8 mouse cellular contexts compared by ENCODE assay signal in the genomic region with DNA sequence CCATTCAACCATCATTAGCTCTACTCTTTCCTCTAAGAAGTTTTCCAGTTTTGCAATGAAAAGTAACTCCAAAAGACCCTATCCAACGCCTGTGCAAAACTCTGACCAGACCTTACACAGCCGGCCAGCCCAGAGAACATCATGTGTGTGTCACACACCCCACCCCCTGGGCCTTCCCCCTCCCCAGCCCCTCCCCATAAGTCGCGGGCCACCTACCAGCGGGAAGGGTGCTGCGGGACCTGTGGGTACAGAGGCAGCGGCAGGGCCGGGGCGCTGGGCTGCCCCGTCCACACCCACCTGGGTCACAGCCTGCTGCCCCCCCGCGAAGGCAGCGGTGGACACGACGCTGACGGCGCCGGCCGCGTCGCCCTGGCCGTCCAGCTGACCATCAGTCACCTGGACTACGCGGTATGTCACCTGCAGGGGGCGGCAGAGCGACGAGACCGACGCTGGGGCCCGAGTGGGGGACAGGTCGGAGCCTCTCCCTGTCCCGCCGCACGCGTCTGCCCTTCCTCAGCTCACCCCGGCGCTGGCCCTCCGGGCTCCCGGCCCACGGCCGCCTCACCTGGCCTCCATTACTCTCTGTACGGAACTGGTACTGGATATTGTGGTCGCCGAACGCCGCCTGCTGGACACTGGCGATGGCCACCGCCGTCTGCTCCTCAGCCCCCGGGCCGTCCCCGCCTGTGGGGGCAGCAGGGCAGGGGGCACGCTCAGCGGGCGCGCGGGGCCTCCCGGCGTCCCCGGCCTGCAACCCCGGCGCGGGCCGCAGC. TPM values are rescaled to one million over a fixed set of nuclear protein-coding genes. Genes with fewer than 3 reads are reported as not detected.
DNase-seq lines count a peak whose midpoint lies in the region; ATAC-seq lines count a peak whose summit lies in the region.

No protein-coding gene starts in this region.

- peak overlapping the region; percentile 88 for H3K4me2 ChIP-seq in lung, embryonic 16.5 days (ENCODE audit: low read depth, low read length)

- H3K27ac ChIP-seq in hindbrain, embryonic 10.5 days: peak overlapping the region; percentile 99
- H3K27ac ChIP-seq in lung, embryonic 16.5 days (ENCODE audit: low read length): peak overlapping the region; percentile 98

- H3K4me1 ChIP-seq in hindbrain, embryonic 10.5 days (replicated peaks): peaks cover 25% of the 10 kb centered on the region
- H3K4me1 ChIP-seq in lung, embryonic 16.5 days (replicated peaks; ENCODE audit: control insufficient read depth, insufficient read depth, low read length): peaks cover 10% of the 10 kb centered on the region

- under 1% methylated on average over 64 of the region's 64 CpGs for WGBS in hindbrain, embryonic 10.5 days
- under 1% methylated on average over 35 of the region's 64 CpGs for WGBS in lung, embryonic 16.5 days

- H3K9me3 ChIP-seq in hindbrain, embryonic 10.5 days: no peaks in the 10 kb centered on the region
- H3K9me3 ChIP-seq in lung, embryonic 16.5 days (ENCODE audit: control insufficient read depth, low read length): no peaks in the 10 kb centered on the region

- ATAC-seq in frontal cortex, adult (ENCODE audit: low TSS enrichment): peak; percentile 35
- peak; percentile 79 for ATAC-seq in lung, embryonic 16.5 days (ENCODE audit: low read depth)

- peak overlapping the region; percentile 98 for H3K9ac ChIP-seq in lung, embryonic 16.5 days (ENCODE audit: low read length)

- peak overlapping the region; percentile 93 for H3K4me3 ChIP-seq in hindbrain, embryonic 10.5 days
- peak overlapping the region; percentile 81 for H3K4me3 ChIP-seq in lung, embryonic 16.5 days (ENCODE audit: low read length)

- H3K36me3 ChIP-seq in hindbrain, embryonic 10.5 days: peaks cover 71% of the 10 kb centered on the region
- H3K36me3 ChIP-seq in lung, embryonic 16.5 days (ENCODE audit: control insufficient read depth, insufficient read depth, low read length): peaks cover 33% of the 10 kb centered on the region

- DNase-seq in MN1 (ENCODE audit: low spot score): peak; percentile 91
- DNase-seq in cerebellum, adult 9-11 months: peak; percentile 95
- DNase-seq in hindbrain, embryonic 10.5 days (ENCODE audit: low spot score): peak; percentile 89
- DNase-seq in layer of hippocampus, adult 9-11 months: peak; percentile 80
- DNase-seq in ovary, postnatal 10 days (ENCODE audit: low spot score): peak; percentile 82
- DNase-seq in thymus, postnatal 0 days (ENCODE audit: low spot score): peak; percentile 64

- H3K27me3 ChIP-seq in hindbrain, embryonic 10.5 days (ENCODE audit: insufficient read depth, poor library complexity, severe bottlenecking): no peaks in the 10 kb centered on the region
- H3K27me3 ChIP-seq in lung, embryonic 16.5 days (ENCODE audit: control insufficient read depth, insufficient read depth, low read depth, low read length): no peaks in the 10 kb centered on the region

RNA-seq across cellular contexts. Expression of a gene that starts 0.8 kb away (rescaled TPM):
- 23.6 and 26.3 TPM in 2 replicates for polyA plus RNA-seq in hindbrain, embryonic 10.5 days (2016; fragmentation: Nextera tagmentation; extraction: Ambion mirVana)
- polyA plus RNA-seq in lung, embryonic 16.5 days (2015; fragmentation: Nextera tagmentation; extraction: Ambion mirVana): 20.5 and 22.3 TPM in 2 replicates
- polyA plus RNA-seq in thymus, postnatal 0 days (2015; fragmentation: Nextera tagmentation; extraction: Ambion mirVana): 20.7 and 23.6 TPM in 2 replicates

RNA-seq across cellular contexts. Expression of a gene that starts 11.9 kb away (rescaled TPM):
- not detected in 2 replicates for polyA plus RNA-seq in hindbrain, embryonic 10.5 days (2016; fragmentation: Nextera tagmentation; extraction: Ambion mirVana)
- polyA plus RNA-seq in lung, embryonic 16.5 days (2015; fragmentation: Nextera tagmentation; extraction: Ambion mirVana): not detected in 2 replicates
- 2.4 and 2.9 TPM in 2 replicates for polyA plus RNA-seq in thymus, postnatal 0 days (2015; fragmentation: Nextera tagmentation; extraction: Ambion mirVana)

RNA-seq across cellular contexts. Expression of a gene that starts 17.5 kb away (rescaled TPM):
- polyA plus RNA-seq in hindbrain, embryonic 10.5 days (2016; fragmentation: Nextera tagmentation; extraction: Ambion mirVana): 21.2 and 29.8 TPM in 2 replicates
- polyA plus RNA-seq in lung, embryonic 16.5 days (2015; fragmentation: Nextera tagmentation; extraction: Ambion mirVana): 85.0 and 88.3 TPM in 2 replicates
- polyA plus RNA-seq in thymus, postnatal 0 days (2015; fragmentation: Nextera tagmentation; extraction: Ambion mirVana): 12.7 and 13.8 TPM in 2 replicates

RNA-seq across cellular contexts. Expression of a gene that starts 17.8 kb away (rescaled TPM):
- 1.4 and 2.0 TPM in 2 replicates for polyA plus RNA-seq in hindbrain, embryonic 10.5 days (2016; fragmentation: Nextera tagmentation; extraction: Ambion mirVana)
- 6.5 and 7.5 TPM in 2 replicates for polyA plus RNA-seq in lung, embryonic 16.5 days (2015; fragmentation: Nextera tagmentation; extraction: Ambion mirVana)
- polyA plus RNA-seq in thymus, postnatal 0 days (2015; fragmentation: Nextera tagmentation; extraction: Ambion mirVana): 1.3 and 1.6 TPM in 2 replicates

RNA-seq across cellular contexts. Expression of a gene that starts 31.3 kb away (rescaled TPM):
- polyA plus RNA-seq in hindbrain, embryonic 10.5 days (2016; fragmentation: Nextera tagmentation; extraction: Ambion mirVana): not detected in 2 replicates
- polyA plus RNA-seq in lung, embryonic 16.5 days (2015; fragmentation: Nextera tagmentation; extraction: Ambion mirVana): not detected in 2 replicates
- 2.1 TPM in 2 replicates for polyA plus RNA-seq in thymus, postnatal 0 days (2015; fragmentation: Nextera tagmentation; extraction: Ambion mirVana)

Comparison
In these comparisons a context has a peak if more than half of its experiments do, and no peak if none do; other contexts are left out.
1. Peak in every context shown above with its lines: DNase-seq, ATAC-seq, H3K4me3 ChIP-seq and H3K27ac ChIP-seq.